Mouse (Mus musculus): ENCODE measurements around the gene Ptpn12. TPM values are rescaled to one million over a fixed set of nuclear protein-coding genes. Genes with fewer than 3 reads are reported as not detected.

The Ptpn12 gene
- total and polyA plus RNA-seq, 2 experiments from 2014 or later: 11.6 to 23.8 TPM

DNA sequence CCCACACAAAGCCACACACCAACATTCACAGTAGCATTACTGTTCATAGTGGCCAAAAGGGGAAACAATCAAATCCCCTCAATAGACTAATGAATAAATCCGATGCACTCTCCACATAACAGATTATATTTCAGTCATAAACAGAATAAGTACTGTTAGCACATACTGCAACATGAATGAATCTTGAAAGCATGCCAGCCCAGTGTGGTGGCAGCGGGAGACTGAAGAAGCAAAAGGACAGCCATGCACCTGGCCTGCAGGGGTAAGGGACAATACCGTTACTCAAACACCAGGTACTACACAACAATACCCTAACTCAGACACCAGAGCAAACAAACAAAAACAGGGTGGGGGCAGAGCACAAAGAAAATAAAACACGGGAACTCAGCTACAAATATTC, 6.7 kb downstream of the Ptpn12 start:
- H3K9me3 ChIP-seq (replicated peaks; ENCODE audit: control insufficient read depth, low read length): no peaks in the 10 kb centered on the region
- WGBS: 59% methylated on average over 4 of the region's 4 CpGs
- no peaks in the 10 kb centered on the region for H3K27me3 ChIP-seq (ENCODE audit: control insufficient read depth, insufficient read depth, low read length)
- no peak for DNase-seq (ENCODE audit: low spot score)
- no peak overlapping the region for H3K27ac ChIP-seq (ENCODE audit: low read depth)
- peaks cover 22% of the 10 kb centered on the region for H3K4me1 ChIP-seq (ENCODE audit: control insufficient read depth, insufficient read depth)
- H3K4me2 ChIP-seq (ENCODE audit: low read depth, low read length): no peak overlapping the region
- H3K36me3 ChIP-seq (replicated peaks; ENCODE audit: control insufficient read depth, insufficient read depth, low read length): no peaks in the 10 kb centered on the region
- H3K9ac ChIP-seq (replicated peaks; ENCODE audit: low read depth, low read length): no peak overlapping the region
- TF ChIP-seq EP300 (IDR thresholded peaks at IDR 0.05; ENCODE audit: low read depth) (no peak), CTCF (IDR thresholded peaks at IDR 0.05; ENCODE audit: low read depth) (no peak)
- no peak overlapping the region for H3K4me3 ChIP-seq (ENCODE audit: low read depth, low read length)
- no peak for ATAC-seq (ENCODE audit: insufficient read depth, low read depth)

DNA sequence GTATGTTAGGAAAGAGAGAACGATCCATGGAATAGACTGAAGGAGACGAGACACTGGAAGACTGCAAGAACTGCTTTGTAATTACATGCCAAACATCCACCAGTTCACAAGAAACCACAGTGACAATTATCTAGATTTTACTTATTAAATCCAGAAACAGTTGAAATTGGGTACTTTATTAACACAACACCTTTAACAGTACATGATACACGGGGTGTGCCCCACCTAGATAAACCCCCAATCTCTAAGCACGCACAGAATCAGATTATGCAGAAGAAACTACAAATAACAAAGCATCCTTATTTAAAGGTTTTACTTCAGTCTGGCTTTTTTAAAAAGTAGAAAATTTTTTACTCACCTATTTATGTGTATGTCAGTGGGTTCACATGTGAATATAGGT, 8.6 kb downstream of the Ptpn12 start:
- Histone ChIP-seq H3K27ac (ENCODE audit: low read depth) (no peak overlapping the region), H3K9me3 (replicated peaks; ENCODE audit: control insufficient read depth, low read length) (no peaks in the 10 kb centered on the region), H3K36me3 (replicated peaks; ENCODE audit: control insufficient read depth, insufficient read depth, low read length) (no peaks in the 10 kb centered on the region), H3K9ac (replicated peaks; ENCODE audit: low read depth, low read length) (no peak overlapping the region), H3K4me2 (ENCODE audit: low read depth, low read length) (no peak overlapping the region), H3K4me1 (ENCODE audit: control insufficient read depth, insufficient read depth) (peaks cover 22% of the 10 kb centered on the region), H3K4me3 (ENCODE audit: low read depth, low read length) (no peak overlapping the region), H3K27me3 (ENCODE audit: control insufficient read depth, insufficient read depth, low read length) (no peaks in the 10 kb centered on the region)
- WGBS: 88% methylated on average over 4 of the region's 4 CpGs
- ATAC-seq (ENCODE audit: insufficient read depth, low read depth) (no peak), DNase-seq (ENCODE audit: low spot score) (no peak)
- TF ChIP-seq EP300 (IDR thresholded peaks at IDR 0.05; ENCODE audit: low read depth) (no peak), CTCF (IDR thresholded peaks at IDR 0.05; ENCODE audit: low read depth) (no peak)

DNA sequence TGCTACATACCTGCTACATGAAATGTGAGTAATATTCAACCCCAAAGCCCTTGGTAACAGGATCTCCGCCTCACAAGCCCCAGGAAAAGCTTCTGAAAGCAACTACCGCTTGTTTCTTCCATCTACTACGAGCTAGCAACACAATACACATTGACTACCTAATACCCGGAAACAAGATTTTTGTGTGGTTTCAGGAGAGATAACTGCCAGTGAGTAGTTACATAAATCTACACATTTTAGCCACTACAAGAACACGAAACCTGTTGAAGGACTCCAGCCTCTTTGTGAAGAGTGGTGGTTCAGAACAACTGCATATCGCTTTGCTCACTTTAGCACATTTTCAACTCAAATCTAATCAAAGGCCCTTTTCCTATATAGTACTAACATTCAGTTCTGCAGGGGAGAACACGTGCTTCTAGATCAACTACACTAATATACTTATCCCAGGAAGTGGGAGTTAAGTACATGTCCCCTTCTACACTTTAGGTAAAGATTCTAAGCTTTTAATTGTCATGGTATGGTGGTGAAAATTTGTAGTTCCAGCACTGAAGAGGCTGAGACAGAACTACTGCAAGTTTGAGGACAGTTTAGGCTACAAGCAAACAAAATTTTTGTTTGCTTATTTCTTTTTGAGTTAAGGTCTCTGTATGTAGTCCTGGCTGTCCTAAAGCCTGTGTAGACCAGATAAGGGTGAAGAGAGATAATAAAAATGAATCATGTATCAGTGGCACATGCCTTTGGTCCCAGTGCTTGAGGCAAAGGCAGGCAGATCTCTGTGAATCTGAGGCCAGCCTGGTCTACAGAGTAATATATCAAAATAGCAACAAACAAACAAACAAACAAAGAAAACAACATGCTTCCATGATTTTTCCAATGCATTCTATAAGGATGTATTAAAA, 9.3 kb downstream of the Ptpn12 start:
- no peak for ATAC-seq (ENCODE audit: insufficient read depth, low read depth)
- Histone ChIP-seq H3K36me3 (replicated peaks; ENCODE audit: control insufficient read depth, insufficient read depth, low read length) (no peaks in the 10 kb centered on the region), H3K4me1 (ENCODE audit: control insufficient read depth, insufficient read depth) (peaks cover 25% of the 10 kb centered on the region), H3K4me3 (ENCODE audit: low read depth, low read length) (no peak overlapping the region), H3K27ac (ENCODE audit: low read depth) (peak overlapping the region; percentile 30), H3K4me2 (ENCODE audit: low read depth, low read length) (0 out of 2 replicates have a peak overlapping the region, but pooled peaks have one; percentile 6), H3K9ac (replicated peaks; ENCODE audit: low read depth, low read length) (no peak overlapping the region), H3K27me3 (ENCODE audit: control insufficient read depth, insufficient read depth, low read length) (no peaks in the 10 kb centered on the region), H3K9me3 (replicated peaks; ENCODE audit: control insufficient read depth, low read length) (no peaks in the 10 kb centered on the region)
- no peak for TF ChIP-seq CTCF (IDR thresholded peaks at IDR 0.05; ENCODE audit: low read depth)
- no peak for TF ChIP-seq EP300 (IDR thresholded peaks at IDR 0.05; ENCODE audit: low read depth)
- no peak for DNase-seq (ENCODE audit: low spot score)
- 63% methylated on average over 7 of the region's 7 CpGs for WGBS

GRCm38 (mm10) chr5:21045462-21045861, 10.2 kb downstream of the Ptpn12 start:
- Histone ChIP-seq H3K27me3 (ENCODE audit: control insufficient read depth, insufficient read depth, low read length) (no peaks in the 10 kb centered on the region), H3K4me1 (ENCODE audit: control insufficient read depth, insufficient read depth) (peaks cover 19% of the 10 kb centered on the region), H3K9ac (replicated peaks; ENCODE audit: low read depth, low read length) (no peak overlapping the region), H3K36me3 (replicated peaks; ENCODE audit: control insufficient read depth, insufficient read depth, low read length) (no peaks in the 10 kb centered on the region), H3K4me2 (ENCODE audit: low read depth, low read length) (no peak overlapping the region), H3K4me3 (ENCODE audit: low read depth, low read length) (no peak overlapping the region), H3K9me3 (replicated peaks; ENCODE audit: control insufficient read depth, low read length) (no peaks in the 10 kb centered on the region), H3K27ac (ENCODE audit: low read depth) (no peak overlapping the region)
- ATAC-seq (ENCODE audit: insufficient read depth, low read depth) (no peak), DNase-seq (ENCODE audit: low spot score) (no peak)
- TF ChIP-seq CTCF (IDR thresholded peaks at IDR 0.05; ENCODE audit: low read depth) (no peak), EP300 (IDR thresholded peaks at IDR 0.05; ENCODE audit: low read depth) (no peak)
- WGBS: 70% methylated on average over 2 of the region's 2 CpGs

- ATAC-seq (ENCODE audit: insufficient read depth, low read depth) (no peak), DNase-seq (ENCODE audit: low spot score) (no peak)
- Histone ChIP-seq H3K4me2 (ENCODE audit: low read depth, low read length) (no peak overlapping the region), H3K4me1 (ENCODE audit: control insufficient read depth, insufficient read depth) (peaks cover 33% of the 10 kb centered on the region), H3K27me3 (ENCODE audit: control insufficient read depth, insufficient read depth, low read length) (no peaks in the 10 kb centered on the region), H3K9ac (replicated peaks; ENCODE audit: low read depth, low read length) (no peak overlapping the region), H3K9me3 (replicated peaks; ENCODE audit: control insufficient read depth, low read length) (no peaks in the 10 kb centered on the region), H3K4me3 (ENCODE audit: low read depth, low read length) (no peak overlapping the region), H3K36me3 (replicated peaks; ENCODE audit: control insufficient read depth, insufficient read depth, low read length) (no peaks in the 10 kb centered on the region), H3K27ac (ENCODE audit: low read depth) (no peak overlapping the region)
- 75% methylated on average over 5 of the region's 5 CpGs for WGBS
- TF ChIP-seq CTCF (IDR thresholded peaks at IDR 0.05; ENCODE audit: low read depth) (no peak), EP300 (IDR thresholded peaks at IDR 0.05; ENCODE audit: low read depth) (no peak)
Observed at GRCm38 (mm10) chr5:21038100-21038499, 17.6 kb downstream of the Ptpn12 start.

All from heart, postnatal 0 days (tissue).